Mouse (Mus musculus): ENCODE data around the gene Plcl1. TPM values are rescaled to one million over a fixed set of nuclear protein-coding genes. Genes with fewer than 3 reads are reported as not detected.

The Plcl1 gene
- not detected in 2 replicates for total RNA-seq (2014; fragmentation: Nextera tagmentation)
- under 0.01 and 0.05 TPM in 2 replicates for total RNA-seq (2017)
- polyA plus RNA-seq (2012), result not detected in 2 replicates

DNA sequence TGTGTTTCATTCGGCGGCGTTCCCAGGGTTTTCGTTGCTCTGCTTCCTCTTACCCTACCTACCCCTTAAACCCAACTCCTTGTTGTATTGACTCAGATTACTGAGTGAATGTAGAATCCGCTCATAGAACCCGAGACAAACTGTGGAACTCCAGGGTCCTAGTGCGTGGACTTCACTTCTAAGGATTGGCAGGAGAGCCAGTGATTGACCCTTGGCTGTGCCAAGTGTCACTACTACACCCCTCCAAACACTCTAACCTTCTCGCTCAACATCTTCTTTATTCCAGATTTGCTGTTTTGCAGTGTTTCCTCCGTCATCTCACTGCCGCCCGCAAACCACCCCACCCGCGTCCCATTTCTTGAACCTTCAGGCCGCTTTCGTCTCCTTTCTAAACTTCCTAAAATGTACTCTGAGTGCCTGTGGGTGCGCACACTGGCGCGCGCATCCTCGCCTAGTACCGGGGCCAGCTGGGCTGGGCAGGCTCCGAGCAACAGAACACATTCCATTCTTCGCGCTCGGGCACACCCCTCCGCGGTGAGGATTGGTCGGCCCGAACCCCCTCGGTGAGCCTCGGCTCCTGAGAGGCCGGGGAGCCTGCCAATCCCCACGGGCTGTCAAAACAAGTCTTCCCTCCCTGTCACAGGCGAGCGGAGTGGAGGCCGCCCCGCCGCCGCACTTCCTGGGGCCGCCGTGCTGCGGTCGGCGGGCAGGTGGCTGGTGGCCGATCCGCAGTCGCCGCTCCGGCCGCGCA is at the start of gene Plcl1:
Gene Plcl1 (plus strand): TSS at position 650 of the 751 bp plus-strand sequence.
- DNase-seq (ENCODE audit: low spot score) (no peak), ATAC-seq (ENCODE audit: extremely low read depth, insufficient number of reproducible peaks, low FRiP score, poor library complexity, severe bottlenecking) (no peak)
- H3K36me3 ChIP-seq (replicated peaks), result no peaks in the 10 kb centered on the region
- TF ChIP-seq GATA2 (IDR thresholded peaks at IDR 0.05; ENCODE audit: borderline replicate concordance, low read depth, low read length), result no peak
- no peak for TF ChIP-seq POLR2AphosphoS5 (IDR thresholded peaks at IDR 0.05; ENCODE audit: insufficient replicate concordance, low read depth, low read length)
- no peak for TF ChIP-seq TAL1 (conservative IDR thresholded peaks at IDR 0.05; ENCODE audit: low read depth, low read length)
- no peak for TF ChIP-seq GATA1 (IDR thresholded peaks at IDR 0.05; ENCODE audit: borderline replicate concordance, low read length)
- no peak for TF ChIP-seq CTCF (IDR thresholded peaks at IDR 0.05; ENCODE audit: low read depth, low read length)
- no peaks in the 10 kb centered on the region for H3K4me1 ChIP-seq (ENCODE audit: insufficient read depth, low read depth, low read length)
- no peaks in the 10 kb centered on the region for H3K27me3 ChIP-seq (ENCODE audit: insufficient read depth, low read length)
- no peak within 1 kb of the TSS; the same call in 1 of the 2 replicates for H3K4me3 ChIP-seq (ENCODE audit: low read depth, low read length)
- H3K9me3 ChIP-seq (replicated peaks), result peaks cover 13% of the 10 kb centered on the region

DNA sequence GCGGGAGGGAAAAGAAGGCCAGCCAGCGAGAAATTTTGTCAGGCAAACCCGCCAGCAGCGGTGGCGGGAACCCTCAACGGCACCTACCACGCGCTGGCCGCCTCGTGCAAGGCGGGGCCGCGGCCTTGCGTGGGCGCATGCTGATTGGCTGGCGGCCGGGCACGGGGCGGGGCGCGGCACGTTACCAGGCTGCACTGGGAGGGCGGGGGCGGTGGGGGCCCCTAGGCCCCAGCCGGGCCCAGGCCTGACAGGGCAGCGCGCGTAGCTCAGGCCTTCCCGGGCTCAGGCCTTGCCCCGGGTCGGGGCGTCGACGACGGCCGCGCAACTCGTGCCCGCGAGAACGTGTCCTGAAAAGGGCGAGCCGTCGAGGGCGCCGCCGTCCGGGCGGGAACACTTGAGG is 43.1 kb upstream of the Plcl1 start:
- TF ChIP-seq CTCF (IDR thresholded peaks at IDR 0.05; ENCODE audit: low read depth, low read length) (no peak), GATA2 (IDR thresholded peaks at IDR 0.05; ENCODE audit: borderline replicate concordance, low read depth, low read length) (no peak), POLR2AphosphoS5 (IDR thresholded peaks at IDR 0.05; ENCODE audit: insufficient replicate concordance, low read depth, low read length) (no peak), GATA1 (IDR thresholded peaks at IDR 0.05; ENCODE audit: borderline replicate concordance, low read length) (no peak), TAL1 (conservative IDR thresholded peaks at IDR 0.05; ENCODE audit: low read depth, low read length) (no peak)
- ATAC-seq (ENCODE audit: extremely low read depth, insufficient number of reproducible peaks, low FRiP score, poor library complexity, severe bottlenecking) (no peak), DNase-seq (ENCODE audit: low spot score) (no peak)
- H3K4me1 ChIP-seq (ENCODE audit: insufficient read depth, low read depth, low read length), result no peaks in the 10 kb centered on the region
- H3K9me3 ChIP-seq (replicated peaks), result peaks cover 16% of the 10 kb centered on the region
- H3K36me3 ChIP-seq (replicated peaks), result no peaks in the 10 kb centered on the region
- H3K4me3 ChIP-seq (ENCODE audit: low read depth, low read length), result no peak overlapping the region
- H3K27me3 ChIP-seq (ENCODE audit: insufficient read depth, low read length), result no peaks in the 10 kb centered on the region; the same call in 1 of the 2 replicates

DNA sequence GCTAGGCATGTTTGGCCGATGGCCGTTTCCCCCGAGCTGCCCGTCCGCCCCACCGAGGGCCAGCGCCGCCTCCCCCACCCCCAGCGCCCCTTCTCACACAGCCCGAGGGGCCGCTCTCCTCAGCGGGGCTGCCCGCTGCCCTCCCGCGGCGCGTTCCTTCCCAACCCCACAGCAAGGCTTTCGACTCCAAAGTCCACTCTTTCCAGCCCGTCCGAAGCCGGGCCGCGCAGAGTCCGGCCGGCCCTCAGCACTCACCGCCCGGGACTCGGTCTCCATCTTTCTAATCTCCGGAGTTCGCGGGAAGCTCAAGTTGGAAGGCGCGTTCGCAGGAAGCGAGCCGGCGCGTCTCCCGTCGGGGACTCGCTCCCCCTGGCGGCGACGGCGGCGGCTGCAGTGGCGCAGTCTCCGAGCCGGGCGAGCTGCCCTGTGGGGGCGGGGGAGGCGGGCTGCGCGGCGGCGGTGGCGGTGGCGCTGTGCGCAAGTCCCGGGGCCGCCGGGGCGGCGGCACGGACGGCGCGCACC is 42.6 kb upstream of the Plcl1 start, which contains the start of gene Boll:
Gene Boll (minus strand): TSS at position 426 of the 522 bp plus-strand sequence.
- Histone ChIP-seq H3K4me3 (ENCODE audit: low read depth, low read length) (no peak within 1 kb of the TSS; the same call in 1 of the 2 replicates), H3K4me1 (ENCODE audit: insufficient read depth, low read depth, low read length) (no peaks in the 10 kb centered on the region), H3K27me3 (ENCODE audit: insufficient read depth, low read length) (no peaks in the 10 kb centered on the region; the same call in 1 of the 2 replicates), H3K9me3 (replicated peaks) (peaks cover 16% of the 10 kb centered on the region), H3K36me3 (replicated peaks) (no peaks in the 10 kb centered on the region)
- TF ChIP-seq TAL1 (conservative IDR thresholded peaks at IDR 0.05; ENCODE audit: low read depth, low read length) (no peak), GATA2 (IDR thresholded peaks at IDR 0.05; ENCODE audit: borderline replicate concordance, low read depth, low read length) (no peak), GATA1 (IDR thresholded peaks at IDR 0.05; ENCODE audit: borderline replicate concordance, low read length) (no peak), POLR2AphosphoS5 (IDR thresholded peaks at IDR 0.05; ENCODE audit: insufficient replicate concordance, low read depth, low read length) (no peak), CTCF (IDR thresholded peaks at IDR 0.05; ENCODE audit: low read depth, low read length) (no peak)
- ATAC-seq (ENCODE audit: extremely low read depth, insufficient number of reproducible peaks, low FRiP score, poor library complexity, severe bottlenecking), result no peak
- no peak for DNase-seq (ENCODE audit: low spot score)

DNA sequence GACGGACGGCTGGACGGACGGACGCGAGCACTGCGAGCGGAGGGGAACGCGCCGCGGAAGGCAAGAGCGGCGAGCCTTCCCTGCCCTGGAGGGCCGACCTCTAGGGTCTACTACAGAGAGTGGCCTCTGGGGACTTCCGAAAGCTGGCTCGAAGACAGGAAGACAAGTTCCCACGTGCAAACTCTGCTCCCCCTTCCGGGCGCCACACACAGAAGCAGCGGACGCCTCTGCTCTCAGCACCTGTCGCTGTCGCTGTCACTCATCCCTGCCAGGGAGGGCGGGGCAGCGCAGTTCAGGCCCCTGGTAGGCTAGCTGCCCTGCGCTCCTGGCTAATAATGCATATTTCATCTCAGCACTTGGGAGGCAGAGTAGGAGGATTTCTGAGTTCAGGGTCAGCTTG is 42.1 kb upstream of the Plcl1 start:
- DNase-seq (ENCODE audit: low spot score) (no peak), ATAC-seq (ENCODE audit: extremely low read depth, insufficient number of reproducible peaks, low FRiP score, poor library complexity, severe bottlenecking) (no peak)
- TF ChIP-seq GATA1 (IDR thresholded peaks at IDR 0.05; ENCODE audit: borderline replicate concordance, low read length), result no peak
- no peak for TF ChIP-seq CTCF (IDR thresholded peaks at IDR 0.05; ENCODE audit: low read depth, low read length)
- H3K9me3 ChIP-seq (replicated peaks), result peaks cover 16% of the 10 kb centered on the region
- no peaks in the 10 kb centered on the region; the same call in 1 of the 2 replicates for H3K27me3 ChIP-seq (ENCODE audit: insufficient read depth, low read length)
- no peaks in the 10 kb centered on the region for H3K4me1 ChIP-seq (ENCODE audit: insufficient read depth, low read depth, low read length)
- H3K36me3 ChIP-seq (replicated peaks), result no peaks in the 10 kb centered on the region
- H3K4me3 ChIP-seq (ENCODE audit: low read depth, low read length), result no peak overlapping the region

DNA sequence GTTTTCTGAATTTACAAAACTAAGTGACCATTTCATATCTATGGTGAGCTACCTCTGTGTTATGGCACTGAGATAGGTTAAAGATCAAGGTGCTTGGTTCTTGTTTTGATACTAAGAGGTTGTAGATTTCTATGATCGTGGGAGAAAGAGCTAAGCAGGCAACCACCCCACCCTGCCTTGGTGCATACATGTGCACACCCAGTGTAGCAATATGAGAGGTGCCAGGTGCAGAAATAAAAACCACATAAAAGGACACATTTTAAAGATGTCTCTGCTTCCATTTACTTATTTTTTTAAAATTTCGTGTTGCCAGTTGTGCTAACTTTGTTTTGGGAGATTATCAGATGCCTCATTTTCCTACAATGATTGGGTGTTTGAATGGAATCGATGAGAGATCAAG is 33.1 kb upstream of the Plcl1 start:
- no peaks in the 10 kb centered on the region for H3K4me1 ChIP-seq (ENCODE audit: insufficient read depth, low read depth, low read length)
- no peaks in the 10 kb centered on the region for H3K36me3 ChIP-seq (replicated peaks)
- TF ChIP-seq CTCF (IDR thresholded peaks at IDR 0.05; ENCODE audit: low read depth, low read length) (no peak), TAL1 (conservative IDR thresholded peaks at IDR 0.05; ENCODE audit: low read depth, low read length) (no peak), GATA1 (IDR thresholded peaks at IDR 0.05; ENCODE audit: borderline replicate concordance, low read length) (no peak), GATA2 (IDR thresholded peaks at IDR 0.05; ENCODE audit: borderline replicate concordance, low read depth, low read length) (no peak)
- DNase-seq (ENCODE audit: low spot score) (no peak), ATAC-seq (ENCODE audit: extremely low read depth, insufficient number of reproducible peaks, low FRiP score, poor library complexity, severe bottlenecking) (no peak)
- no peaks in the 10 kb centered on the region for H3K27me3 ChIP-seq (ENCODE audit: insufficient read depth, low read length)
- no peak overlapping the region for H3K4me3 ChIP-seq (ENCODE audit: low read depth, low read length)
- no peaks in the 10 kb centered on the region for H3K9me3 ChIP-seq (replicated peaks)

DNA sequence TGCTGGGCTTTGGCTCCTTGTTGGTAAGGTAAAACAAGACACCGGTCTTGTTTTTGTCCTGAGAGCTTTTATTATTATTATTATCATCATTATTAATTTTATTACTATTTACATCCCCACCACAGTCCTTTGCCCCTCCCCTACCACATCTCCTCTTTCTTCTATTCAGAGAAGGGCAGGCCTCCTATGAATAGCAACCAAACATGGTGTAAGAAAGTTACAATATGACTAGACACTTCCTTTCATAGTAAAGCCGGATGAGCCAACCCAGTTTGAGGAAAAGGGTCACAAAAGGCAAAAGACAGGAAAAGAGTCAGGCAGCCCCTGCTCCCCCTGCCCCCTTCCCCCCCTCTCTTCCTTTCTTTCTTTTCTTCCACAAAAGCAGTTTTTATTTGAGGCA is 25.2 kb upstream of the Plcl1 start:
- no peaks in the 10 kb centered on the region for H3K9me3 ChIP-seq (replicated peaks)
- no peak for TF ChIP-seq GATA2 (IDR thresholded peaks at IDR 0.05; ENCODE audit: borderline replicate concordance, low read depth, low read length)
- TF ChIP-seq POLR2AphosphoS5 (IDR thresholded peaks at IDR 0.05; ENCODE audit: insufficient replicate concordance, low read depth, low read length), result no peak
- no peak for ATAC-seq (ENCODE audit: extremely low read depth, insufficient number of reproducible peaks, low FRiP score, poor library complexity, severe bottlenecking)
- H3K4me3 ChIP-seq (ENCODE audit: low read depth, low read length), result no peak overlapping the region
- H3K4me1 ChIP-seq (ENCODE audit: insufficient read depth, low read depth, low read length), result peaks cover 2% of the 10 kb centered on the region; the same call in 1 of the 2 replicates
- H3K27me3 ChIP-seq (ENCODE audit: insufficient read depth, low read length), result peaks cover 10% of the 10 kb centered on the region; the same call in 1 of the 2 replicates
- DNase-seq (ENCODE audit: low spot score), result no peak
- H3K36me3 ChIP-seq (replicated peaks), result no peaks in the 10 kb centered on the region
